Mouse (Mus musculus): ENCODE data around the gene Cideb. TPM values are rescaled to one million over a fixed set of nuclear protein-coding genes. Genes with fewer than 3 reads are reported as not detected.

The Cideb gene
- polyA plus RNA-seq (2012; rRNA removed), result 335 and 566 TPM in 2 replicates

GRCm38 (mm10) chr14:55758363-55758784, at the start of gene Cideb:
Gene Cideb, minus strand, starts transcription at chr14:55758458.
- DNase-seq (ENCODE audit: low read depth, low spot score), result no peak
- 3% methylated on average over 8 of the region's 8 CpGs for WGBS

GRCm38 (mm10) chr14:55795380-55796163, 37.3 kb upstream of the Cideb start:
- 37% methylated on average over 15 of the region's 15 CpGs for WGBS
- DNase-seq (ENCODE audit: low read depth, low spot score), result peak; percentile 72

DNA sequence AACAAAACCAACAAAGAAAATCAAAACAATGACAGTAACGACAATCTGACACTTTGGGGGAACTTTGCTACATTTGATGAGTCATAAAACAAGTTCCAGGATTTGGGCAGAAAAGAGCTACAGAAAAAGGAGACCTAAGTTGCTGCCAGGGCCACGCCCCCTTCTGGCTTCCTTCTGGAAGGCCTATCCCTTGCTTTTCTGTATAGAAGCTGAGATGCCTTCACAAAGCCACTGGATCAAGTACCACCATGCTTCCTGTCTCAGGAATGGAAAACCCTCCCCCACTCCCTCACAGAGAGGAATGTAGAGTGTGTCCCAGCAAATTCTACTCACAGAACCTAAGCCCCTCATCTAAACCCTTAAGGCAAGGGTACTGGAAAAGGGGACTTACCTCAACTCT, 35.7 kb upstream of the Cideb start:
- no peak for DNase-seq (ENCODE audit: low read depth, low spot score)
- WGBS, result 52% methylated on average over 2 of the region's 2 CpGs

- DNase-seq (ENCODE audit: low read depth, low spot score), result no peak
Measured at GRCm38 (mm10) chr14:55793461-55793860, 35.2 kb upstream of the Cideb start.

DNA sequence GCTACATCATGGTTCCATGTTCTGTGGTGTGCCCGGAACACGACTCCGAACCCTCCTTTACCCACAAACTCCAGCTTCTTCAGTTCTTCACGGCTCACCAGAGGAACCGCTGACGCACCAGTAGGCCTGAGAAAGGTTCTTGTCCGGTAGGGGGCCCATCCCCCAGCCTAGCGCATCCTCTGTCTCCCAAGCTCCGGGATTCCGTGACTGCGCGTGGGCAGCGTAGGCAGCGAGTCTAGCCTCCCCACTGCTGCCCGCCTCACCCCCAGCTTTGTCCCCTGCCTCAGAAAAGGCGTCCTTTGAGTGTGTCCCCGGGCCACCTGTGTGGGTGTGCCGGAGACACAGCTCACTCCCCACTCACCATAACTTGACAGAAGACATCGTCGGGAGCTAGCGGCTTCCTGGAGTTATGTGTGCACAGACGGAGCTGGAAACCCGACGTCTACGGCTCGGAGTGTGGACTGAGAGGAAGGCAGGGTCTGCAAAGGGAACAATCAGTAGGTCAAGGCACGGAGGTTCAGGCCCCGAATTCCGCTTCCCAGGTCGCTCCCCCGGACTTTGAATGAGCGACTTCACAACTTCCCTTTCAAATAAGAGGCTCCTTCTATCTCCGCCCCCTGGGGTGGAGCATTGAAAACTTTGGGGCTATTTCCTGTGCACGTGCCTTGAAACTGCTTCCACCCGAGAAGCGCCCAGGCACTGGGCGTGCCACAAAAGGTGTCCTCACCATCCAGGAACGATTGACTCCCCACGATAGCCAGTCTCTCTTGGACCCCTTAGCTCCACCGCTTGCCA, 30.2 kb upstream of the Cideb start, which contains the start of gene Ripk3:
TSS of gene Ripk3 (minus strand) at position 610 of the 795 bp plus-strand sequence.
- 5% methylated on average over 40 of the region's 40 CpGs for WGBS
- DNase-seq (ENCODE audit: low read depth, low spot score), result peak; percentile 73

More at GRCm38 (mm10) chr14:55793461-55793860, 35.2 kb upstream of the Cideb start:
- 26% methylated on average over 2 of the region's 2 CpGs for WGBS

GRCm38 (mm10) chr14:55787731-55788130, 29.5 kb upstream of the Cideb start:
- no peak for DNase-seq (ENCODE audit: low read depth, low spot score)

GRCm38 (mm10) chr14:55785195-55785594, 26.9 kb upstream of the Cideb start:
- no peak for DNase-seq (ENCODE audit: low read depth, low spot score)
- WGBS, result 66% methylated on average over 6 of the region's 6 CpGs

More at GRCm38 (mm10) chr14:55787731-55788130, 29.5 kb upstream of the Cideb start:
- 64% methylated on average over 11 of the region's 11 CpGs for WGBS

- no peak for DNase-seq (ENCODE audit: low read depth, low spot score)
- WGBS, result 55% methylated on average over 13 of the region's 13 CpGs
Measured at GRCm38 (mm10) chr14:55783958-55784235, 25.6 kb upstream of the Cideb start, which contains the start of gene Adcy4. Gene Adcy4, minus strand, starts transcription at chr14:55784095.

GRCm38 (mm10) chr14:55783171-55783957, 25.1 kb upstream of the Cideb start:
- 34% methylated on average over 31 of the region's 31 CpGs for WGBS
- DNase-seq (ENCODE audit: low read depth, low spot score), result no peak

DNA sequence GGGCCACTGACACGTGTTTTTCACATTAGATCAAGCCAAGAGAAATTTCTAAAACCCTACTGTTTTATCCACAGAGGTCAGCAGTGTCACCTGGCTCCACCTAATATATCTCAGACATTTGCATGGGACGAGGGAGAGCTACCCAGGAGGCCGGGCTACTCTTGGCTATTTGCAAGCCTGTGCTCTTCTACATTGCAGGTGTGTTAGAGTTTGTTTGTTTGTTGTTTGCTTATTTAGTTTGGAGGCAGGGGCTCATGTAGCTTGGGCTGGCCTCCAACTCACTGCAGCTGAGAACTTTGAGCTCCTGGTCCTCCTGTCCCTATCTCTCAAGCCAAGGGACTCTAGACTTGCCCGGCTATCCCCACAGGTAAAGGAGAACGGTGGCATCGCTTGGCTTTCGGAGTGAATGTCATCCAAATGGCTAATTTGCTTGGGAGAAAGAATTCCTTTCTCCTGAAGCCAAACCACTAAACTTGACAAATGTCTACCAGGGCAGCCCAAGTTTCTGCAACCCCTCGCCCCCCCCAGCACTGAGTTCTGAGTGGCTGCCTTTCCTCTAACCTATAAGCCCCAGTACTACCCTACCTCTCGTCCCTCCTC, 24.2 kb upstream of the Cideb start:
- DNase-seq (ENCODE audit: low read depth, low spot score), result no peak
- WGBS, result 64% methylated on average over 9 of the region's 9 CpGs

GRCm38 (mm10) chr14:55781310-55781709, 23.1 kb upstream of the Cideb start:
- DNase-seq (ENCODE audit: low read depth, low spot score), result no peak
- WGBS, result 19% methylated on average over 14 of the region's 14 CpGs

DNA sequence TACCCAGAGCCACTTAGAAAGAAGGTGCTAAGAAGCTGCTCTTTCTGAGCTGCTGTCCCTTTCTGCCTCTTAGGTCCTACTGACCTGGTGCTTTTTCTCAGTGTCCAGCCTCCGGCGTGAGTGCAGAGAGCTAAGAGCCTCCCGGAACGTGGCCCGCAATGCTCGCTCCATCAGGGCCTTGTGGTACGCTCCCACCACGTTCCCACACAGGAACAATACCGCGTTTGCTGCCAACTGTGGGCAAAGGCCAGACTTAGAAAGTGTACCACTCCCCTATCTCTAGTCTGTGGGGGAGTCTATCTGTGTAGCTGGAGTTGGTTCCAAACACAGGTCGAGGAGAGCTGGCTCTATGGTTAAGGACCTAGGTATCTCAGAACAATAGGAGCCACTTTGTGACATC, 22.5 kb upstream of the Cideb start:
- DNase-seq (ENCODE audit: low read depth, low spot score), result no peak
- WGBS, result 84% methylated on average over 11 of the region's 11 CpGs

DNA sequence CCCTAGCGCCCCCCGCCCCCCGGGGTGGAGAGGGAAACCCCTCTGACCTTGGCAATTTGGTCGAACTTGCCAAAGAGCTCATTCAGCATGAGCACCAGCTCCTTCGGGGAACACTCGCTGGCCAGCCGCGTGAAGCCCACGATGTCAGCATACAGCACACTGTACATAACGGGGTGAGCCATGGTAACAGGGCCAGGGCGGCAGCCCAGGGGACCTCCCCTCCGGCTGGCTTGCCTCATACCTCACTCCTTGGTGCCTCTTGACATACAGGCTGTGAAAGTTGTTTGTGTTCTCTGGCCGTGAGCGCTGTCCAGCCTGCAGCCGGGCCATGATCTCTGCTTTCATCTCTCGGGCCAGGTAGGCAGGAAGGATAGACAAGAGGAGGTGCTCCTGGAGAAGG, 21.4 kb upstream of the Cideb start:
- no peak for DNase-seq (ENCODE audit: low read depth, low spot score)
- WGBS, result 75% methylated on average over 16 of the region's 16 CpGs

DNA sequence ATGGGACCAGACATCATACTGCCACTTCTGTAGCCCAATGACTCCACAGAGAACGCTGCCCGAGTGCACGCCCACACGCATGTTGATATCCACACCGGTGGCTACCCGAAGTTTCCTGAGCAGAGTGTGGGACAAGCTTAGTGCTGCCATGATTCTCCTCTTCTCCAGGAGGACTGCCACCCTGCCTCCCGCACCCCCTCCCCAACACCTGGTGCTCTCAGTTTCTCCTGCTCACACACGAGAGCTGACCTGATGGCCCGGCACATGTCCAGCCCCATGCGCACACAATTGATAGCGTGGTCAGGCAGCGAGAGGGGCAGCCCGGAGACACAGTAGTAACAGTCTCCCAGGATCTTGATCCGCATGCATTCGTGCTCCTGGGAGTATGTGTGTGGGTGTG, 20.4 kb upstream of the Cideb start:
- DNase-seq (ENCODE audit: low read depth, low spot score), result no peak
- WGBS, result 90% methylated on average over 15 of the region's 15 CpGs

DNA sequence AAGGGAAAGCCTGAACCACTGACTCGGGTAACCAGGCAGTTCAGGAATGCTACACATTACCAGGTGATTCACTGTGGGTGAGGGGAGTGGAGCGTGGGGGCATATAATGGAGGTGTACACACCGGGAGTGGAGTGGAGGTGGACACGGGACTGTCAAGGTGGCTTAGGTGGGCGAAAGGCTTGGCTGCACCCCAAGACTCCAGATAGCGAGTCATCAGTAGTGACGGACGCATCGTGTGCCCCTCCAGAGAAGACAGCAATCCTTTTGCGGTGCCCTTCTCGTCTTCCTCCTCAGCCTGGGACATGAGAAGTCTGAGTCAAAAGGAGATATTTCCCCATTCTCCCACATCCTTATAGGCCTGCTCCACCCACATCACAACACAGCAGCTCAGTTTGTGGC, 19.5 kb upstream of the Cideb start:
- DNase-seq (ENCODE audit: low read depth, low spot score), result no peak
- 88% methylated on average over 11 of the region's 11 CpGs for WGBS

DNA sequence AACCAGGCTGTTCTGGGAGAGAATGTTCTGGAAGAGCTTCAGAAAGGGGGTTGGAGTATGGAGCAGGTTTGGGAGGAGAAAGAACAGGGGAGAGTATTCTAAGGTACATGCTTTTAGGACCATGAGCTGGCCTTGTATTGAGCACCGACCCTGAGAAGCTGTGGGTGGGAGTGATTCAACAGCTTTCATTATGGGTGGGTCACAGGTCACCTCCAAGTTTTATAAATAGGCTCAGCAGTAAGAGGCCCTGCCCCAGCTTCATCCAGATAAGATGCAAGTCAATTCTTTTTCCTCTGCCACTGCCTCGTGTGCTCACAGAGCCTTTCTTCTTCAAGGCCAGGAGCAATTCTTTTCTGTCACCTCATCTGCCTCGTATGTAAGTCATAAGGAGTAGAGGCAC, 18.9 kb upstream of the Cideb start:
- DNase-seq (ENCODE audit: low read depth, low spot score), result no peak
- 28% methylated on average over 3 of the region's 3 CpGs for WGBS

DNA sequence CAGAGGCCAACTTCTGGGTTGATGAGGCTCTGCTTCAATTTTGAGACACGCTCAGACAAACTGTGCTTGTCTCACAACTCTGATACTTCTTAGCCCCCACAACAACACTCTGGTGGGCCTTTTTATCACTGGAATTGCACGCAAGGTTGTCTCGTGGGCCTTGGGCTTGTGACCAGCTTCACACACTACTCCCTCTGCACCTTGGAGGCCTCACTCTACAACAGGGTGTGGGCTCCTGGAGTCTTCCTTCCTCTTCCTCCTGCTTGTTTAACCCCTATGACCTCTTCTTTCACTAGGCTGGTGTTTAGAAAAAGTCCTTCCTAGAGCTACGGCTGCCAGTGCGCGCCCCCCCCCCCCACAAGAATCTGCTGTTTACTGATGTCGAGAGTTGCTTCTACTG, 18.5 kb upstream of the Cideb start:
- WGBS, result 51% methylated on average over 7 of the region's 7 CpGs

DNA sequence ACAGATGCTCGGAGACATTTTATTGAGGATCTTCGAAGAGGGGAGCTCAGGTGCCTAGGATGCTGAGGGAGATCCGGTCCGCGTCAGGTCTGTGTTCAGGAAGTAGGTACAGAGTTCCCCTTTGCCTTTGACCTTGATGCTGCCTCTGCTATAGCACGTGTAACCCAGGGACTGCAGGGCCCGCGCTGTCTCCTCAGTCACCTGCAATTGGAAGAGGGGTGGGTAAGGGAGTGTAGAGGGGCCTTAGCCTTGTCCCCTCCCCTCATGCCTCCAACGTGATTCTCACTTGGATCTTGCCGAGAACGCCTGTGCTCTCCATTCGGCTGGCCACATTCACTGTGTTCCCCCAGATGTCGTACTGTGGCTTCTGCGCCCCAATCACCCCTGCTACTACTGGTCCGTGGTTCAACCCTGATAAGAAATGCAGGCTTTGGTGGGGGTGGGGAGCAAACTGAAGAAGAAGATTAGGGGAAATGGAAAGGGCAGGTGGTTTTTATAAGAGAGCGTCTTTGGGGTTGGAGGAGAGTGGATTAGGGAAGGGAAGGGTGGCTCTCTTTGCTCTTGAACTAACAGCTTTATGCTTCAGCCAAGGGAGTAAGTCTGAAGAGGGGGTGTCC, 10.9 kb upstream of the Cideb start:
- no peak for DNase-seq (ENCODE audit: low read depth, low spot score)
- 84% methylated on average over 16 of the region's 16 CpGs for WGBS

More for the DNA sequence above, 18.5 kb upstream of the Cideb start:
- DNase-seq (ENCODE audit: low read depth, low spot score), result no peak

- no peak for DNase-seq (ENCODE audit: low read depth, low spot score)
- 84% methylated on average over 6 of the region's 6 CpGs for WGBS
Measured at GRCm38 (mm10) chr14:55768555-55768954, 10.3 kb upstream of the Cideb start.
